ENCODE assay signal across 21 mouse cellular contexts in genomic region chr10:100138552-100138951, GRCm38 (mm10).
DNase-seq lines count a peak whose midpoint lies in the region; ATAC-seq and TF ChIP-seq lines count a peak whose summit lies in the region.
"Had no signal": no experiment of that assay in that cellular context is flagged by ENCODE, and none has a peak within 500 bp of the region (broad histone marks: within the 10 kb centered on the region; RNA-seq: fewer than 3 reads in every experiment).

No protein-coding gene starts in this region.

- H3K36me3 ChIP-seq in liver, adult 2 months (ENCODE audit: control insufficient read depth, insufficient read depth, low read length), result no peaks in the 10 kb centered on the region
- H3K36me3 ChIP-seq in liver, embryonic 12.5 days, result no peaks in the 10 kb centered on the region
- H3K36me3 ChIP-seq: embryonic facial prominence, embryonic 10.5 days; embryonic facial prominence, embryonic 12.5 days; forebrain, embryonic 15.5 days had no signal

- 88% methylated on average over 3 of the region's 3 CpGs for WGBS in liver, adult 2 months
- 47% methylated on average over 3 of the region's 3 CpGs for WGBS in liver, embryonic 12.5 days (ENCODE audit: insufficient replicate concordance)

- H3K4me1 ChIP-seq in liver, adult 2 months (ENCODE audit: control insufficient read depth, insufficient read depth, low read length), result no peaks in the 10 kb centered on the region
- H3K4me1 ChIP-seq in liver, embryonic 12.5 days, result no peaks in the 10 kb centered on the region
- H3K4me1 ChIP-seq: embryonic facial prominence, embryonic 10.5 days; embryonic facial prominence, embryonic 12.5 days; forebrain, embryonic 13.5 days; forebrain, embryonic 15.5 days had no signal

- peak; percentile 18 for DNase-seq in liver, adult 2 months (ENCODE audit: extremely low read depth, low read depth, low spot score)
- DNase-seq in A20 (ENCODE audit: low read depth, low spot score), result peak; percentile 55
- DNase-seq in spleen, postnatal 14 days (ENCODE audit: low spot score in 2 of 2), result no peak
- DNase-seq: adrenal gland, adult 2 months; adrenal gland, postnatal 10 days; adrenal gland, postnatal 25 days; cerebellum, adult 11 months; cerebellum, adult 18-20 months; cerebellum, adult 8-10 months; cerebellum, adult 9-11 months; cerebellum, postnatal 14 days; cerebellum, postnatal 36 days; forebrain, postnatal 0 days had no signal

- H3K27me3 ChIP-seq in liver, adult 2 months (ENCODE audit: control insufficient read depth, insufficient read depth, low read length), result no peaks in the 10 kb centered on the region
- H3K27me3 ChIP-seq in liver, embryonic 12.5 days (replicated peaks), result no peaks in the 10 kb centered on the region
- H3K27me3 ChIP-seq: embryonic facial prominence, embryonic 12.5 days; forebrain, embryonic 13.5 days; forebrain, embryonic 15.5 days; Patski had no signal

- TF ChIP-seq CTCF in liver, adult 2 months (IDR thresholded peaks at IDR 0.05; ENCODE audit: low read depth, low read length), result no peak

- no peak overlapping the region for H3K4me3 ChIP-seq in liver, adult 2 months (ENCODE audit: insufficient read depth, low read depth, low read length)
- no peak overlapping the region for H3K4me3 ChIP-seq in liver, embryonic 12.5 days
- H3K4me3 ChIP-seq: embryonic facial prominence, embryonic 10.5 days; embryonic facial prominence, embryonic 12.5 days; forebrain, embryonic 13.5 days; forebrain, embryonic 15.5 days had no signal

- TF ChIP-seq POLR2A in liver, adult 2 months (IDR thresholded peaks at IDR 0.05; ENCODE audit: extremely low read depth, insufficient read depth, low read length), result no peak

- H3K9me3 ChIP-seq in liver, embryonic 12.5 days (replicated peaks), result no peaks in the 10 kb centered on the region
- H3K9me3 ChIP-seq: embryonic facial prominence, embryonic 10.5 days; embryonic facial prominence, embryonic 12.5 days; forebrain, embryonic 13.5 days; forebrain, embryonic 15.5 days had no signal

- H3K27ac ChIP-seq in liver, adult 2 months (replicated peaks; ENCODE audit: insufficient read depth, low read depth, low read length), result no peak overlapping the region
- no peak overlapping the region for H3K27ac ChIP-seq in liver, embryonic 12.5 days
- H3K27ac ChIP-seq: embryonic facial prominence, embryonic 10.5 days; embryonic facial prominence, embryonic 12.5 days; forebrain, embryonic 13.5 days; forebrain, embryonic 15.5 days had no signal

- H3K4me2 ChIP-seq in liver, embryonic 12.5 days, result no peak overlapping the region
- H3K4me2 ChIP-seq: embryonic facial prominence, embryonic 12.5 days; forebrain, embryonic 13.5 days; forebrain, embryonic 15.5 days had no signal

- no peak for ATAC-seq in liver, embryonic 12.5 days
- ATAC-seq in common myeloid progenitor, adult 5-6 weeks (replicated peaks; ENCODE audit: low read depth, poor library complexity, severe bottlenecking), result 0 out of 2 replicates have a peak, but pooled peaks have one; percentile 39
- ATAC-seq in activated CD4-positive, CD25-positive, alpha-beta regulatory T cell, adult 4 months, result no peak
- ATAC-seq: forebrain, embryonic 13.5 days; forebrain, embryonic 15.5 days; forebrain, postnatal 0 days; Patski had no signal

- no peak overlapping the region for H3K9ac ChIP-seq in liver, adult 2 months (ENCODE audit: low read depth, low read length)
- no peak overlapping the region for H3K9ac ChIP-seq in liver, embryonic 12.5 days
- H3K9ac ChIP-seq: embryonic facial prominence, embryonic 12.5 days; forebrain, embryonic 13.5 days; forebrain, embryonic 15.5 days; forebrain, postnatal 0 days had no signal

- H3K79me2 ChIP-seq in liver, adult 2 months (ENCODE audit: control insufficient read depth, insufficient read depth, low read length), result no peaks in the 10 kb centered on the region

Comparison
In these comparisons a context has a peak if more than half of its experiments do, and no peak if none do; other contexts are left out.
1. DNase-seq: peak in liver, adult 2 months (single experiment) and A20 (single experiment); none in spleen, postnatal 14 days (0 of 2).